Mouse (Mus musculus): ENCODE data around the gene Chchd1.

The Chchd1 gene

GRCm38 (mm10) chr14:20702741-20703381 is at the start of gene Chchd1:
Gene Chchd1, plus strand, starts transcription at chr14:20703006.
- peak; percentile 95 for DNase-seq

- DNase-seq = no peak
Observed at GRCm38 (mm10) chr14:20654690-20655421, 48.0 kb upstream of the Chchd1 start.

DNA sequence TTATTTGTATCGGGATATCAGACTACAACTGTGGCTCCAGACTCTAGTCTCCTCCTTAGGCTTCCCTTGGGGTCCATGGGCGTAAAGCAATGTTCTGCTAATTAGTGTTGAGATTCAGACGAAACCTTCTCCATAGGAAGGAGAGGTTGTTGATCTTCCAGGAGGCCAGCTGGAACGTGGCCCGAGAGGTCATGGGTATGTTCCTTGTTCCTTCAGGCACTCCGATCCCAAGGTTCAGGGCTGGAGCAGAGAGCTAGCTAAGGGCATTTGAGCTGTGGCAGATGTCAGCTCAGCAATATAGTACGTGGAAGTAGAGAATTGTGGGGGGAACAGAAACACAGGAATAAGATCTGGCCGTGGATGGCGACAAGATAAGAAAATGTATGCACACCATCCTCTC is 47.1 kb upstream of the Chchd1 start:
- DNase-seq = no peak

- DNase-seq = no peak
Observed at GRCm38 (mm10) chr14:20656361-20656760, 46.4 kb upstream of the Chchd1 start, which contains the start of gene Myoz1. Gene Myoz1, minus strand, starts transcription at chr14:20656540.

- peak; percentile 70 for DNase-seq
Observed at GRCm38 (mm10) chr14:20658326-20658725, 44.5 kb upstream of the Chchd1 start.

DNA sequence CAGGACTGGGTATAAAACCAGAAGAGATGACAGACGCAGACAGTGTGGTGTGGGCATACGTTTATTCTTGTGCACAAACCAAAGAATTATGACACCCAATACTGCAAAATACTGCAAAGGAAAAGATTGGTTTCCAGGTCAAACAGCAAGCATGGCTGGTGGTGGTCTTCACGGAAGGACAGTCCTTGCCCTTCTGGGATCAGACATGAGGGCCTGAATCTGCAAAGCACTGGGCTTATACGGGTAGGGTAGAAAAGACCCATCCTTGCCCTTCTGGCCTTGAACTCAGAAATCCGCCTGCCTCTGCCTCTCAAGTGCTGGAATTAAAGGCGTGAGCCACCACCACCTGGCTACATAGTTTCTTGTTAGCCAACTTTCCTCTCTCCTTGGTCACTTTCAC is 43.9 kb upstream of the Chchd1 start:
- DNase-seq = no peak

- no peak for DNase-seq
Observed at GRCm38 (mm10) chr14:20659687-20660086, 43.1 kb upstream of the Chchd1 start.

GRCm38 (mm10) chr14:20660827-20661660 is 41.8 kb upstream of the Chchd1 start:
- DNase-seq = peak; percentile 98

GRCm38 (mm10) chr14:20661661-20662331 is 41.0 kb upstream of the Chchd1 start:
- peak; percentile 13 for DNase-seq

GRCm38 (mm10) chr14:20662740-20663139 is 40.1 kb upstream of the Chchd1 start:
- no peak for DNase-seq

- no peak for DNase-seq
Observed at GRCm38 (mm10) chr14:20663601-20664000, 39.2 kb upstream of the Chchd1 start.

DNA sequence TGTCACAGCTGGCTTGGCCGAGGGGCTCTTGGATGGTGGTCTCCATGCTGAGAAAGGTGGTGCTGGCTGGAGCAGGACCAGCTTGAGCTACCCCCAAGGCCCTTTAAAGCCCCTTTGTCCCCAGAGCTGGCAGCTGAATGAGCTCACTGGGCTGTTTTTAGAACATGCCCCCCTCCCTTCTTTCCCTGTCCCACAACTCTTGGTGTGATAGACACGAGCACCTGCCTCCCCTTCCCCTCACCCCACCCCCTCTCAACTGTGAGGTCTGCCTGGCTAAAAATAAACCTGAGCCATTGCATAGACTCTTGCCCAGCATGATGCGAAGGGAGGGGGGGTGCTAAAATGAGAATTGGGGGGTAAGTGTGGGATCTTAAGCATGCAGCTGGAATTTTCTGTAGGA is 38.4 kb upstream of the Chchd1 start:
- no peak for DNase-seq

- DNase-seq = no peak
Observed at GRCm38 (mm10) chr14:20667469-20667868, 35.3 kb upstream of the Chchd1 start.

- no peak for DNase-seq
Observed at GRCm38 (mm10) chr14:20668154-20668810, 34.5 kb upstream of the Chchd1 start, which contains the start of gene Synpo2l. Gene Synpo2l, minus strand, starts transcription at chr14:20668354.

DNA sequence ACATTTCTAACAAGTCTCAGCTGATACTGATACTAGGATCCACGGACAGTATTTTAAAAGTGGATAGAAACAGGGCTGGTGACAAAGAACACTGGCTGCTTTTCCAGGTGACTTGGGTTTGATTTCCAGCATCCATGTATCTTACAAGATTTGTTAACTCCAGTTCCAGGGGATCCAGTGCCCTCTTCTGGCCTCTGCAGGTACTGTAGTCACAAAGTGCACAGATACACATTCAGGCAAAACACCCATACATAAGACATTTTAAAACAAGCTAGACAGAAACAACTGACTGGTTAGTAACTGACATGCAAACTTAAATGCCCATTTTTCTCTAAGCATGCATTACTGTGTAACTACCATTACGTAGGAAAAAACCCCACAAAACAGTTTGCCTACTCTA is 29.8 kb upstream of the Chchd1 start:
- DNase-seq = peak; percentile 63

- DNase-seq = no peak
Observed at GRCm38 (mm10) chr14:20673735-20674063, 29.1 kb upstream of the Chchd1 start.

DNA sequence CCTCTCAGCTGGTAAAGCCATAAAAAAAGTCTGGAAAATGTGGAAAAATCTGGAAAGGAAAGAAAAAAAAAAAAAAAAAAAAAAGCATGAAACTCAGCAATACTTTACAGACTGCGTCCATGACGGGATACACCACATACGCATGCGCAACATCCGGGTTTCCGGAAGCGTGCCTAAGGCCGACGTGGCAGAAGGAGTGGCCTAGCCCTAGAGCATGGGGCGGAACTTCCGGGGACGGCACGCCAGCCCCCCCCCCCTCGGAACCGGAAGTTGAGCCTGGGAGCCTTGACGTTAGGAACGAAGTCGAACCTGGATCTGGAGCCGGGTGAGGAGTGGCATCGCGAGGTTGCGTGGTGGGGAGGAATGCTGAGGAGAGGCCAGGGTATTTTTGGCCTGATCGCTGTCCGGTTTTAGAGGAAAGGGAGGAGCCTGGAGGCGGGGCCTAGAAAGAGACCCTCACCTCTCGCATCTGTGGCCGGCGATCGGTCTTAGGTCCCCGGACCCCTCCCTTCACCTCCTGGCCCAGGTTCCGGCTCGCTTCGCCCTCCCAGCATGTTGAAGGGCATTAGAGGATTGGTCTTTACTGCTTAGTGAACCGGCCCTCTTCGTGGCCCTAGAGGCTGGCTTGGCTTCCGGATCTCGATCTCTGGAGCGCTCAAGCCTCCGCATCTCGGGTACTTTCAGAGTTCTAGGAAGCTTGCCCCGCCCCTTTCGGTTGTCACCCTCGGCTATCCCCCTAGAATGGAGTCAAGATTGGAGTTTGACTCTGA is 28.6 kb upstream of the Chchd1 start, which contains the start of gene Sec24c:
Sec24c (plus strand) TSS at position 245 of the 770 bp plus-strand sequence.
- DNase-seq = peak; percentile 99

DNA sequence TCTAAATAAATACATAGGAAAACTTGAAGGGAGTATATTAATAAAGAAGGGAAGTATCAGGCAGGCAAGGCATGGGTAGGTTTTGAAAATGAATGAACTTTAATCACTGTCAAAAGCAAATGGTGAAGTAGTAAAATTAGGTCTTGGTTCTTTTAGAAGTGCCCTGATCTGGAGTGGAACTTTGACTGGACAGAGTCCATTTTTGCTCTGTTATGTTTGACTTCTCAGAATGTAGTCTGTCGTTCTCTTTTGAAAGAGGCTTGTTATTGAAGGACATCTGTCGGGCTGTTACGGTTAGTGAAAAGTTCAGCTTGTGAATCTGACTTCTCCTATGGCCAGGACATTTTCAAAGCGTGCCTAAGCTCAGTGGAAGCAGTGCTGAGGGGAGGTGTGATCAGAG is 24.9 kb upstream of the Chchd1 start:
- DNase-seq = no peak

DNA sequence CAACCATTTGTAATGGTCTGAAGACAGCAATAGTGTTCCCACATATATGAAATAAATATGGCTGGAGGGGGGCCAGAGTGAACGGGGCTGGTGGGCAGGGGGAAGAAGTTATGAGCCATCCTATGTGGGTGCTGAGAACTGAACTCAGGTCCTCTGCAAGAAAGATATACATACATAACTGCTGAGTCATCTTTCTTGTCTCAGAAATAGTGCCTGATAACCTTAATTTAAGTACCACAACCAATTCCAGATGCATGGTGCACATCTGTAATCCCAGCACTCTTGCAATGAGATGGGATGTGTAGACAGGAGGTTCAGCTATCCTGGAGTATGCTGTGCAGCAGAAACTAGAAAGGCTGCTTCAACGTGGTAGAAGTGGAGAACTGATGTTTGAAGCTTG is 21.1 kb upstream of the Chchd1 start:
- DNase-seq = no peak

DNA sequence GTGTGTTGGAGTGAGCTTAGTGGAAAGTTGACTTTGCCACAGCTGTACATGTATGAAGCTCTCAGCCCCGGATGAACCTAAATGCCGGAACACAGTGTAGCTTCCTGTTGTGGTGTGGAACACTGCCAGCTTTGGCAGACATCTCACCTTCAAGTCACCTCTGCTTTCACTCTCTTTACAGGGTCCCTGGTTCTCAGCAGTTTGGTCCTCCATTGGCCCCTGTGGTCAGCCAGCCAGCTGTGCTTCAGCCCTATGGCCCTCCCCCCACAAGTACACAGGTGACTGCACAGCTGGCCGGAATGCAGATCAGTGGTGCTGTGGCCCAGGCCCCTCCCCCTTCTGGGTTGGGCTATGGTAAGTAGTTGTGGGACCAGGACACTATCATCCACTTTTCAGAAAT is 20.3 kb upstream of the Chchd1 start:
- DNase-seq = peak; percentile 20

- DNase-seq = no peak
Observed at GRCm38 (mm10) chr14:20686576-20686975, 16.2 kb upstream of the Chchd1 start.

GRCm38 (mm10) chr14:20689009-20689408 is 13.8 kb upstream of the Chchd1 start:
- no peak for DNase-seq

Measured in lung, postnatal 10 days (tissue).